Mouse (Mus musculus): ENCODE measurements at regions not wholly inside any gene's neighbourhood (a gene's known extent, or its start where the extent isn't known, plus 50 kb on each side); places are given as distances from the start of the nearest gene placed in this dataset.

GRCm38 (mm10) chr3:57998121-57999102 lies 150.5 kb upstream of the Pfn2 start:
- no peak for TF ChIP-seq POLR2A (IDR thresholded peaks at IDR 0.05; ENCODE audit: insufficient read depth, low read depth, low read length)
- no peak for TF ChIP-seq EP300 (IDR thresholded peaks at IDR 0.05; ENCODE audit: insufficient read depth, low read depth, low read length)
- no peak for TF ChIP-seq CTCF (IDR thresholded peaks at IDR 0.05)
